Mouse (Mus musculus): ENCODE results near the gene Cntn5.

The Cntn5 gene

DNA sequence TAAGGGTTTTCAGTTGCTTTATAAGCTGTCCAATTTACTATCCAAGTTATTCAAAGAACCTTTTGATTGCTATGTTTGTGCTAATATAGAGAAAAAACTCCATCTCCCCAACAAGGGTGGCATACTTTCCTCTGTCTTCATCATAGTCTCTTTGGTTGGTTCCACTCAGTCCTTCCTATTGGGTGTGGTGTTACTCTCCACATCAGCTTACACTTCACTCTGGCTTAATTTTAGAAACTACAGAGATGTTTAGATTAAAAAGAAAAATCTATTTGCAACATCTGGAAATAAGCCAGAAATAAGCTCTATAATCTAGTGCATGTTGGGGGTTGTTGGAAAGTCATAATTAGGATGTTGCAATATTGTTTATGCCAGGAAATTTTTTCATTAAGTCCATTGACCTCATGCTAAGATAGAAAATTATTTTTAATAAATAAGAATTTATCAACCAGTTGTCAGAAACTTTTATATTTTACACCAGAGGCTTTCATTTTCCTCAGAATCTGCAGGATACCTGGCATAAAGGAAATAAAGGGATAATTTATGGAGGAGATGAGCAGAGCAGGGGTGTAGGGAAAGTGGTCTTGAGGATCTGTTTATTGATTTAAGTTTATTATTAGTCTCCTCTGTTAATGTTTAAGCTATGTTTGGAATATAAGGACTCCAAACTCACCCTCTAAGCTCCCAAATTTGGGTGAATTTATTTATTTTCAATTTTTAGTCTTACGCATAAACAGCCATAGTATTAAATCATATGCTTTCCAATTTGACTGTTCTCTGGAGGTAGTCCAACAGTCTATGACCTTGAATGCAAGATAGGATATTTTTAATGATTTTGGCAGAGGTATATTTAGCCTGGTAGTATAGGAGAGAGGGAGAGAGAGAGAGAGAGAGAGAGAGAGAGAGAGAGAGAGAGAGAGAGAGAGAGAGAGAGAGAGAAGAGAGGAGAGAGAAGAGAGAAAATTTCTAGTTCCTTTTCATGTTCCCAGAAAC is 966.8 kb downstream of the Cntn5 start:
- CTCF ChIA-PET = no interaction called here

GRCm38 (mm10) chr9:9920580-9920979 is 984.0 kb downstream of the Cntn5 start:
- CTCF ChIA-PET = no interaction called here

DNA sequence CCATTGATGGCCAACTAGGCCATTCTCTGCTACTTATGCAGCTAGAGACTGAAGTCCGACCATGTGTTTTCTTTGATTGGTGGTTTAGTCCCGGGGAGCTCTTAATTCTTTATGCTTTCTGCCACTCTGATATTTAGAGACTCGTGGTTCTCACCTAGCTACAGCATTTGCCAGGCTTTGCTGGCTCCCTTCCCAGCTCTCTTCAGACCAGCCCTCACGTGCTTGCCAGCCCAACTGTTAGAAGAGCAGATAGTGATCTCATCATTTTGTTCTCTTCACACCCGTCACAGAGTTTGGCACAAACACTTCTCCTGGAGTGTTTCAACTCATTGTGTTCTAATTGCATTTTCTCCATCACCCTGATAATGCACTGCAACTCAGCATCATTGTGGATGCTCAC is 1005.5 kb downstream of the Cntn5 start:
- CTCF ChIA-PET = no interaction called here

DNA sequence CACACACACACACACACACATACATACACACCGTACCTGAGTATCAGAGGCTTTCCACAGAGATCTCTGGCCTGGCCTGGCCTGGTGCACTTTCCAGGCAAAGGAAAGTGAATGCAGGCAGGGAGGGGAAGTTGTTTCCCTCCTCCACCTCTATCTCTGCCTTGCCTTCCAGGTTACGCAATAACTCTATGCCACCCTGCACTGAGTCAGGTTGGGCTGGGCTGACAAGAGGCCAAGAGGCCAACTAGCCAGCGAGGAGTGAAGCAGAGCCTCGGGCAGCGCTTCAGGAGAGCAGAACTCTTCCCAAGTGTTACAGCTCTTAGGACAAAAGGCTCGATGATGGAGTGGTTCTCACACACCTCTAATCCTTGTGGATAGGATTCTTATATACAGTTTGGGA is 1018.4 kb downstream of the Cntn5 start:
- CTCF ChIA-PET = no interaction called here

GRCm38 (mm10) chr9:9882779-9883383 is 1021.7 kb downstream of the Cntn5 start:
- CTCF ChIA-PET = no interaction called here

DNA sequence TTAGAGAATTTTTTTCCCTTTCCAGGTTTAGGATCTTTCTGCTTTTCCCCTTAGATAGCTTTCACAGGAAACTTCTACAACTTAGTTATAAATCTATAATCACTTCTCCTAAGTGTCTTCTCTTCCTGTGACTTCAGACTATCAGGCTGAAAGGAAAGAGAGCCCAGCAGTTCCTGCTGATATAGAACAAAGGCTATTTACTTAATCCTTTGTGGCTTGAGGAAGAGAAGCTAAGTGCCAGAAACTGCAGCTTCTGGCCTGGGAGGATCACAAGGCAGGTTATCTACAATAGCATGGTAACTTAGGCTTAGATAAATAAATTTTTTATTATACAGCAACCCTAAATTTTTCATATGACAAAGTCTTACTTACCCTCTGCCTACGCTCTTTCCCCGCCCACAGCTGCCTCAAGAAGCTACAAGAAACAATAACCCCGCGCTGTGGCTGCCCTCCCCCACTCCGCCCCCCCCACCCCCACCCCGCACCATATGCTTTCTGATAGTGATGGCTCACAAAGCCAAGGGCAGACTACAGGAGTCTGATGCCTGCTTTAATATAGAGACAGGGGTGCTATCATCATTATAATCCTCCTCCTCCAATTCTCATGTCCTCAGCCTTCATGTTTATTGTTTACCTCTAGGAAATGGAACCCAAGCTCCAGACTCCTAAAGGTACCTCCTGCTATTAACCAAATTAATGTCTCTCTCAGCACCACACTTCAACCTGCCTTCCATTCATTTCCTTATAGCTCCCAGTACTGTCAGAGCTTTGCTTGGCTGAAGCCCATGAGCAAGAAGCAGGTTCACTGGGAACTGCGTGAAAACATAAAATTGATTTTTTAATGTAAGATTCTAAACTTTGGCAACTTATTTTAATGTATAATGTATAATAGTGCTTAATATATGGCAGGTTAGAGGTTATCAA is 1032.2 kb downstream of the Cntn5 start:
- CTCF ChIA-PET = no interaction called here

GRCm38 (mm10) chr9:9860631-9861030 is 1043.9 kb downstream of the Cntn5 start:
- CTCF ChIA-PET = no interaction called here

- CTCF ChIA-PET = no interaction called here
These were observed 1045.3 kb downstream of the Cntn5 start for GRCm38 (mm10) chr9:9859323-9859722.

DNA sequence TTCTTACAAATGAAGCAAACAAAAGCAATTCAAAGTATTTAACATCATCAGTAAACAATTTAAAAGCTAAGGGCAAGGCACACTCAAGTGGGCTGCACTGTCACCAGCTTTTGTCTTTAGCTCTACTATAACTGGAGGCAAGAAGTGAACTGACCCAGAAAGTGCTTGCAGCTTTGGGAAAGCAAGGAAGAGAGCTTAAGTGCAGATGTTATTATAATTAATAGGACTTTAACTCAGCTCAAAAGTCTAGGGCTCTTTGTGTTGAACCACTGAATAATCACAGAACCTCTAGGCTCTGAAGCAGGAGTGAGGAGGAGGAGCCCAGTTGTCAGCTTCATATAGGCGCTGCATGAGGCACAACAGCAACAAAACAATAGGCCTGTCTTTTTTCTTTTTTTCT is 1049.8 kb downstream of the Cntn5 start:
- CTCF ChIA-PET = no interaction called here

DNA sequence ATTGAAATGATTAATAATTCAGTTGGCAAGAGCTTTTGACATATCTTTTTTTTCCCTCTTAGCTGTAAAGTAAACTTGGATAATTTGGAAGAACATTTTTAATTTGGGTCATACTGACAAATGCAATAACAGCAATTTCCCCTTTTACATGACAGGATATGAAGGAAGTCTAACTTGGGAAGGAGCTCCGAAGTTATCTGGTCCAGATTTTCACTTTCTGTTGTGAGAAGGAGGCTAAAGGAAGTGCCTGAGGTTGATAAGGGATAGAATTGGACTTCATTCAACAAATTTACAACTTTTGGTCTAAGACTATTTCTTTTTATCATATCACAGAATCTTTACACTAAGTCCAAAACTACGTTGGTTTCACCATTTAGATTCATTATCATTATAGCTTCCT is 1074.3 kb downstream of the Cntn5 start:
- CTCF ChIA-PET = no interaction called here

- CTCF ChIA-PET = no interaction called here
These were observed 1084.6 kb downstream of the Cntn5 start for GRCm38 (mm10) chr9:9819963-9820362.

GRCm38 (mm10) chr9:9817477-9817876 is 1087.1 kb downstream of the Cntn5 start:
- CTCF ChIA-PET = no interaction called here

- CTCF ChIA-PET = no interaction called here
These were observed 1105.0 kb downstream of the Cntn5 start for GRCm38 (mm10) chr9:9799546-9799945.

DNA sequence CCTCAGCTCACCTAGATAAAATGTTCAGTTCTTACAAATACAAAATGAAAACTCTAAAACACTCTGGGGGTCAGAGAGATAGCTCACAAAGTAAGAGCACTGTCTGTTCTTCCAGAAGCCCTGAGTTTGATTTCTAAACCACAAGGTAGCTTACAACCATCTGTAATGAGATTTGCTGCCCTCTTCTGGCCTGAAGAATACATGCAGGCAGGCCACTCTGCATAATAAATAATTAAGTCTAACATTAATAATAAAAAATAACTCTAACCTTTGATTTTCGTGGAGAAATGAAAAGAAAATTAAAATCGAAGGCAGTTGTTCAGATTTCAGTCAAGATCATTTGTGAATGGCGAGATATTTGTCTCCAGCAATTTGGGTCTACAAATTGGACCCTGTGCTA is 1120.9 kb downstream of the Cntn5 start:
- CTCF ChIA-PET = no interaction called here

DNA sequence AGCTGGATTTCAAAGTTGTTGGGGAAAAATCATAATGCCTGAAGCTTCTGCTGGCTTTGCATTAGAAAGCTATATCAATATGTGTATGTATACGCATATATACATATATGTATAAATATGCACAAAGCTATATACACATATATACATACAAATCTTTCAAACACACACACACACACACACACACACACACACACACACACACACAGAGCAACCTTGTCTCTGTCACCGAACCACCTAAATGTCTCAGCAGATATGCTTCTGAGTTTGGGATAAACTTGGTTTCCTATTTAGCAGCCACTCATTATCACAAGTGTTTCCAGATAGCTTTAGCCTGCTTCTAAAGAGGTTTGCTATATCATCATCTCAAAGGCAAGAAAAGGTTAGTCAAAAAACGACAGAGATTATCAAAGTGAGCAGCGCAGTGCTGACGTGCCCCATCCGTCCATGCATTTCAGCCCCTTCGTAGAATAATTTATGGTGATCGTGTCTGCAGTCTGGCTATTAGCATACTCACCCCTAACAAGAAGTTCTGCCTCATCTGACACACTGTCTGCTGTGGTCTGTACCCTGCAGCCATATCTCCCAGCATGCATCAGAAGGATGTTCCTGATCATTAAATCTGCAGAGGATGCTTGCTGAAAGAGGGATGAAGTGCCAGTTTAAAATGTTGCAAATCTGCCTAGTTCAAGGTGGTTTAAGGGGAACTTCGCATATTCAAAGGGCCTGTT is 1123.3 kb downstream of the Cntn5 start:
- CTCF ChIA-PET = interaction anchor here (0.7 kb wide), 1 partner anchor 1050 kb away, joined by 12 read pairs; no protein-coding TSS in a partner anchor

GRCm38 (mm10) chr9:9779646-9780045 is 1124.9 kb downstream of the Cntn5 start:
- CTCF ChIA-PET = no interaction called here

GRCm38 (mm10) chr9:9770777-9771176 is 1133.8 kb downstream of the Cntn5 start:
- CTCF ChIA-PET = no interaction called here

- CTCF ChIA-PET = no interaction called here
These were observed 1134.9 kb downstream of the Cntn5 start for GRCm38 (mm10) chr9:9769659-9770058.

- CTCF ChIA-PET = no interaction called here
These were observed 1186.4 kb downstream of the Cntn5 start for GRCm38 (mm10) chr9:9718145-9718544.

GRCm38 (mm10) chr9:9708671-9709070 is 1195.9 kb downstream of the Cntn5 start:
- CTCF ChIA-PET = no interaction called here

GRCm38 (mm10) chr9:9707766-9708165 is 1196.8 kb downstream of the Cntn5 start:
- CTCF ChIA-PET = no interaction called here

GRCm38 (mm10) chr9:9705180-9705579 is 1199.4 kb downstream of the Cntn5 start:
- CTCF ChIA-PET = no interaction called here
